ENCODE assay signal across 8 mouse cellular contexts in the genomic region with DNA sequence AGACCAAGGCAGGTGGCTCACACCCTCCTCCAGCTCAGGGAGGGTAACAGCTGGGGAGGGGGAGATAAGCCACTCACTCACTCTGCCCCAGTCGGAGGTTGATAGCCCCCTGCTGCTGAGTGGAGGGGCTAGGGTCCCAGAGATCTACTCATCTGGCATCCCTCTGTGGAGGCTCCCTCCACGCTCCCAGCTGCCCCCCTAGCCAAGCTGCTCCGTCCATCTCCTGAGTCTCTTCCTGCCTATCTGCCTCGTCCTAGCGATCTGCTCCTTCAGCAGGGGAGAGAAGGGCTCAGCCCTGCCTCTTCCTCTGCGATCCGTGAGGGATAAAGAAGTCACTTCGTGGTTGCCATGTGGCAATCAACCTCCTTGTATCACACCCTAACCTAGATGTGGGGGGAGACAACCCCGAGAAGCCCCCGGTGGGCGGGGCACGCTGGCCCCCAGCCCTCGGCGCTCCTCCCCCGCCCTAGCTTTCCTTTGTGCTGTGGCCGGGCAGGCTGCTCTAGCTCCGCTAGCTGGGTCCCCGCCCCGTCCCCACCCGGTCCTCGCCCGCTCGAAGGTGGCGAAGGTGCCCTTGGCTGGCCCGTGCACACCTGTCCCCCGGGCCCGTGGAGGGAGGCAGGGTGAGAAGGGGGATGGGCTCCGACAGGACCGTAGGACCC. TPM values are rescaled to one million over a fixed set of nuclear protein-coding genes. Genes with fewer than 3 reads are reported as not detected.
DNase-seq lines count a peak whose midpoint lies in the region; ATAC-seq and TF ChIP-seq lines count a peak whose summit lies in the region.

No protein-coding gene starts in this region.

- no peaks in the 10 kb centered on the region for H3K9me3 ChIP-seq in heart, embryonic 11.5 days (replicated peaks; ENCODE audit: control insufficient read depth, low read length)
- H3K9me3 ChIP-seq in limb, embryonic 10.5 days (replicated peaks) = no peaks in the 10 kb centered on the region
- no peaks in the 10 kb centered on the region for H3K9me3 ChIP-seq in midbrain, postnatal 0 days (ENCODE audit: low read length)

- H3K9ac ChIP-seq in liver, adult 2 months (ENCODE audit: low read depth, low read length) = peak overlapping the region; percentile 68
- H3K9ac ChIP-seq in heart, embryonic 11.5 days (ENCODE audit: low read depth, low read length) = peak overlapping the region; percentile 88
- H3K9ac ChIP-seq in midbrain, postnatal 0 days (replicated peaks; ENCODE audit: low read length, poor library complexity, severe bottlenecking) = peak overlapping the region; percentile 98

- no peak for TF ChIP-seq POLR2A in liver, adult 2 months (IDR thresholded peaks at IDR 0.05; ENCODE audit: extremely low read depth, insufficient read depth, low read length)

- 6% methylated on average over 29 of the region's 29 CpGs for WGBS in liver, adult 2 months
- WGBS in heart, embryonic 11.5 days (ENCODE audit: insufficient replicate concordance) = under 1% methylated on average over 29 of the region's 29 CpGs
- whole genome bisulfite sequencing in limb, embryonic 10.5 days = under 1% methylated on average over 29 of the region's 29 CpGs
- WGBS in midbrain, postnatal 0 days = under 1% methylated on average over 28 of the region's 29 CpGs

- H3K4me3 ChIP-seq in liver, adult 2 months (ENCODE audit: insufficient read depth, low read depth, low read length) = peak overlapping the region; percentile 69
- peak overlapping the region; percentile 87 for H3K4me3 ChIP-seq in heart, embryonic 11.5 days (ENCODE audit: low read depth, low read length)
- H3K4me3 ChIP-seq in limb, embryonic 10.5 days = peak overlapping the region; percentile 100
- H3K4me3 ChIP-seq in midbrain, postnatal 0 days (ENCODE audit: low read depth, low read length) = peak overlapping the region; percentile 75

- no peaks in the 10 kb centered on the region; the same call in 1 of the 2 replicates for H3K4me1 ChIP-seq in liver, adult 2 months (ENCODE audit: control insufficient read depth, insufficient read depth, low read length)
- peaks cover 36% of the 10 kb centered on the region for H3K4me1 ChIP-seq in heart, embryonic 11.5 days (ENCODE audit: control insufficient read depth, insufficient read depth, low read length)
- H3K4me1 ChIP-seq in limb, embryonic 10.5 days = peaks cover 56% of the 10 kb centered on the region
- H3K4me1 ChIP-seq in midbrain, postnatal 0 days (ENCODE audit: insufficient read depth, low read length) = peaks cover 11% of the 10 kb centered on the region; the same call in 1 of the 2 replicates

- DNase-seq in liver, adult 2 months (ENCODE audit: extremely low read depth, low read depth, low spot score) = no peak
- DNase-seq in liver (no peak), ZHBTc4 (ENCODE audit: low read depth, low spot score) (peak; percentile 42)
- DNase-seq in limb, embryonic 10.5 days (ENCODE audit: low spot score) = peak; percentile 76
- peak; percentile 63 for DNase-seq in midbrain, postnatal 0 days (ENCODE audit: low spot score)
- no peak for DNase-seq in urinary bladder, postnatal 4 days (ENCODE audit: low spot score in 2 of 2)
- DNase-seq in gastrocnemius, postnatal 14 days = no peak

- H3K79me2 ChIP-seq in liver, adult 2 months (ENCODE audit: control insufficient read depth, insufficient read depth, low read length) = no peaks in the 10 kb centered on the region

- H3K36me3 ChIP-seq in liver, adult 2 months (ENCODE audit: control insufficient read depth, insufficient read depth, low read length) = no peaks in the 10 kb centered on the region
- peaks cover 5% of the 10 kb centered on the region; the same call in 1 of the 2 replicates for H3K36me3 ChIP-seq in heart, embryonic 11.5 days (ENCODE audit: control insufficient read depth, insufficient read depth, low read length)
- H3K36me3 ChIP-seq in limb, embryonic 10.5 days = peaks cover 44% of the 10 kb centered on the region
- H3K36me3 ChIP-seq in midbrain, postnatal 0 days (ENCODE audit: insufficient read depth, low read length) = peaks cover 11% of the 10 kb centered on the region

- intact Hi-C loops in gastrocnemius, postnatal 14 days (cut with DNase I; ENCODE audit: low total_unique reads) = no loop called here

- peak overlapping the region; percentile 86 for H3K4me2 ChIP-seq in heart, embryonic 11.5 days
- H3K4me2 ChIP-seq in midbrain, postnatal 0 days (ENCODE audit: low read depth, low read length, poor library complexity, severe bottlenecking) = peak overlapping the region; percentile 97

- H3K27ac ChIP-seq in liver, adult 2 months (replicated peaks; ENCODE audit: insufficient read depth, low read depth, low read length) = no peak overlapping the region
- H3K27ac ChIP-seq in heart, embryonic 11.5 days (ENCODE audit: low read depth, low read length) = peak overlapping the region; percentile 84
- peak overlapping the region; percentile 100 for H3K27ac ChIP-seq in limb, embryonic 10.5 days
- peak overlapping the region; percentile 99 for H3K27ac ChIP-seq in midbrain, postnatal 0 days (ENCODE audit: low read depth, low read length)

- TF ChIP-seq CTCF in liver, adult 2 months (IDR thresholded peaks at IDR 0.05; ENCODE audit: low read depth, low read length) = no peak
- TF ChIP-seq CTCF in midbrain, postnatal 0 days (IDR thresholded peaks at IDR 0.05) = no peak

- H3K27me3 ChIP-seq in liver, adult 2 months (ENCODE audit: control insufficient read depth, insufficient read depth, low read length) = peaks cover 4% of the 10 kb centered on the region; the same call in 1 of the 2 replicates
- peaks cover 52% of the 10 kb centered on the region for H3K27me3 ChIP-seq in heart, embryonic 11.5 days (ENCODE audit: control insufficient read depth, insufficient read depth, low read length)
- no peaks in the 10 kb centered on the region for H3K27me3 ChIP-seq in limb, embryonic 10.5 days (ENCODE audit: low read depth, poor library complexity, severe bottlenecking)
- H3K27me3 ChIP-seq in midbrain, postnatal 0 days (ENCODE audit: insufficient read depth, low read length) = no peaks in the 10 kb centered on the region

- peak; percentile 33 for ATAC-seq in heart, embryonic 11.5 days (replicated peaks; ENCODE audit: insufficient number of reproducible peaks, low FRiP score, low TSS enrichment)
- peak; percentile 42 for ATAC-seq in midbrain, postnatal 0 days (ENCODE audit: low FRiP score)

RNA-seq across cellular contexts. Expression of gene Dbn1, which starts 0.9 kb away (rescaled TPM):
- total RNA-seq in liver, adult 2 months (2014; rRNA removed) = 0.65 and 0.81 TPM in 2 replicates
- polyA plus RNA-seq in liver, adult 2 months (2012; rRNA removed) = 2.1 and 2.3 TPM in 2 replicates
- 64.1 and 83.0 TPM in 2 replicates for polyA plus RNA-seq in heart, embryonic 11.5 days (2014; fragmentation: Nextera tagmentation; extraction: Ambion mirVana)
- polyA plus RNA-seq in limb, embryonic 10.5 days (2016; fragmentation: Nextera tagmentation; extraction: Ambion mirVana) = 346 and 417 TPM in 2 replicates
- total RNA-seq in midbrain, postnatal 0 days (2014; rRNA removed) = 498 and 510 TPM in 2 replicates
- polyA plus RNA-seq in midbrain, postnatal 0 days (2015; fragmentation: Nextera tagmentation; extraction: Ambion mirVana) = 482 and 484 TPM in 2 replicates
- 10 to 100 TPM; 31.3 to 37.5 TPM for total RNA-seq in gastrocnemius, postnatal 14 days (2021)

RNA-seq across cellular contexts. Expression of gene Prr7, which starts 23.0 kb away (rescaled TPM):
- not detected in 2 replicates for total RNA-seq in liver, adult 2 months (2014; rRNA removed)
- polyA plus RNA-seq in liver, adult 2 months (2012; rRNA removed) = 0.31 and 0.44 TPM in 2 replicates
- polyA plus RNA-seq in heart, embryonic 11.5 days (2014; fragmentation: Nextera tagmentation; extraction: Ambion mirVana) = 0.21 and 0.34 TPM in 2 replicates
- polyA plus RNA-seq in limb, embryonic 10.5 days (2016; fragmentation: Nextera tagmentation; extraction: Ambion mirVana) = 0.34 and 0.35 TPM in 2 replicates
- 101 and 131 TPM in 2 replicates for total RNA-seq in midbrain, postnatal 0 days (2014; rRNA removed)
- polyA plus RNA-seq in midbrain, postnatal 0 days (2015; fragmentation: Nextera tagmentation; extraction: Ambion mirVana) = 6.6 and 8.1 TPM in 2 replicates
- 1 to 10 TPM; 1.0 to 1.6 TPM for total RNA-seq in gastrocnemius, postnatal 14 days (2021)

RNA-seq across cellular contexts. Expression of gene Pdlim7, which starts 26.4 kb away (rescaled TPM):
- 3.6 and 6.4 TPM in 2 replicates for total RNA-seq in liver, adult 2 months (2014; rRNA removed)
- 6.7 and 10.2 TPM in 2 replicates for polyA plus RNA-seq in liver, adult 2 months (2012; rRNA removed)
- 439 and 451 TPM in 2 replicates for polyA plus RNA-seq in heart, embryonic 11.5 days (2014; fragmentation: Nextera tagmentation; extraction: Ambion mirVana)
- polyA plus RNA-seq in limb, embryonic 10.5 days (2016; fragmentation: Nextera tagmentation; extraction: Ambion mirVana) = 202 and 206 TPM in 2 replicates
- 32.3 and 41.3 TPM in 2 replicates for total RNA-seq in midbrain, postnatal 0 days (2014; rRNA removed)
- polyA plus RNA-seq in midbrain, postnatal 0 days (2015; fragmentation: Nextera tagmentation; extraction: Ambion mirVana) = 153 and 171 TPM in 2 replicates
- 100 to 1,000 TPM; 588 to 612 TPM for total RNA-seq in gastrocnemius, postnatal 14 days (2021)

RNA-seq across cellular contexts. Expression of gene Dok3, which starts 42.0 kb away (rescaled TPM):
- 0.46 and 0.94 TPM in 2 replicates for total RNA-seq in liver, adult 2 months (2014; rRNA removed)
- polyA plus RNA-seq in liver, adult 2 months (2012; rRNA removed) = 2.5 and 5.2 TPM in 2 replicates
- 0.90 and 1.1 TPM in 2 replicates for polyA plus RNA-seq in heart, embryonic 11.5 days (2014; fragmentation: Nextera tagmentation; extraction: Ambion mirVana)
- 2.7 and 2.9 TPM in 2 replicates for polyA plus RNA-seq in limb, embryonic 10.5 days (2016; fragmentation: Nextera tagmentation; extraction: Ambion mirVana)
- 3.0 and 4.5 TPM in 2 replicates for total RNA-seq in midbrain, postnatal 0 days (2014; rRNA removed)
- 1.4 and 1.6 TPM in 2 replicates for polyA plus RNA-seq in midbrain, postnatal 0 days (2015; fragmentation: Nextera tagmentation; extraction: Ambion mirVana)
- total RNA-seq in gastrocnemius, postnatal 14 days (2021) = 1 to 10 TPM in 1 of 2 experiments, under 1 TPM in 1; 0.82 to 1.6 TPM

RNA-seq across cellular contexts. Expression of gene Grk6, which starts 42.2 kb away (rescaled TPM):
- 8.8 and 13.6 TPM in 2 replicates for total RNA-seq in liver, adult 2 months (2014; rRNA removed)
- 12.4 and 14.3 TPM in 2 replicates for polyA plus RNA-seq in liver, adult 2 months (2012; rRNA removed)
- polyA plus RNA-seq in heart, embryonic 11.5 days (2014; fragmentation: Nextera tagmentation; extraction: Ambion mirVana) = 24.3 and 26.9 TPM in 2 replicates
- 63.6 and 71.1 TPM in 2 replicates for polyA plus RNA-seq in limb, embryonic 10.5 days (2016; fragmentation: Nextera tagmentation; extraction: Ambion mirVana)
- total RNA-seq in midbrain, postnatal 0 days (2014; rRNA removed) = 70.4 and 71.9 TPM in 2 replicates
- 35.5 and 35.8 TPM in 2 replicates for polyA plus RNA-seq in midbrain, postnatal 0 days (2015; fragmentation: Nextera tagmentation; extraction: Ambion mirVana)
- total RNA-seq in gastrocnemius, postnatal 14 days (2021) = 10 to 100 TPM; 12.1 to 12.6 TPM

Comparison
In these comparisons a context has a peak if more than half of its experiments do, and no peak if none do; other contexts are left out.
1. DNase-seq: peak in ZHBTc4 (single experiment), limb, embryonic 10.5 days (single experiment) and midbrain, postnatal 0 days (single experiment); none in liver, adult 2 months (single experiment), liver (single experiment), urinary bladder, postnatal 4 days (0 of 2) and gastrocnemius, postnatal 14 days (single experiment).
2. RNA of gene Dbn1, which starts 0.9 kb away (polyA plus RNA-seq): 482 to 484 TPM in midbrain, postnatal 0 days, 346 to 417 TPM in limb, embryonic 10.5 days and 64.1 to 83.0 TPM in heart, embryonic 11.5 days; 2.1 to 2.3 TPM in liver, adult 2 months; every median in the first group is over 10 times any median in the second.
3. RNA of gene Pdlim7, which starts 26.4 kb away (polyA plus RNA-seq): 439 to 451 TPM in heart, embryonic 11.5 days, 202 to 206 TPM in limb, embryonic 10.5 days and 153 to 171 TPM in midbrain, postnatal 0 days; 6.7 to 10.2 TPM in liver, adult 2 months; every median in the first group is over 10 times any median in the second.
4. Peak in every context shown above with its lines, with median percentiles within 50 percentile points of each other: H3K4me3 ChIP-seq and H3K9ac ChIP-seq.